Mouse (Mus musculus) retina, postnatal 1 day (tissue): Measurements from ENCODE around the gene Gstm5.
"Not testable (repeated sequence)": the region's sequence is repeated elsewhere in the genome, so short reads cannot be mapped to it uniquely, and the experiment has no call there.

Experiments used
- DNase-seq: peaks from one replicate; pipeline ENCODE4 v3.0.0-alpha.2; 2012

The Gstm5 gene

DNA sequence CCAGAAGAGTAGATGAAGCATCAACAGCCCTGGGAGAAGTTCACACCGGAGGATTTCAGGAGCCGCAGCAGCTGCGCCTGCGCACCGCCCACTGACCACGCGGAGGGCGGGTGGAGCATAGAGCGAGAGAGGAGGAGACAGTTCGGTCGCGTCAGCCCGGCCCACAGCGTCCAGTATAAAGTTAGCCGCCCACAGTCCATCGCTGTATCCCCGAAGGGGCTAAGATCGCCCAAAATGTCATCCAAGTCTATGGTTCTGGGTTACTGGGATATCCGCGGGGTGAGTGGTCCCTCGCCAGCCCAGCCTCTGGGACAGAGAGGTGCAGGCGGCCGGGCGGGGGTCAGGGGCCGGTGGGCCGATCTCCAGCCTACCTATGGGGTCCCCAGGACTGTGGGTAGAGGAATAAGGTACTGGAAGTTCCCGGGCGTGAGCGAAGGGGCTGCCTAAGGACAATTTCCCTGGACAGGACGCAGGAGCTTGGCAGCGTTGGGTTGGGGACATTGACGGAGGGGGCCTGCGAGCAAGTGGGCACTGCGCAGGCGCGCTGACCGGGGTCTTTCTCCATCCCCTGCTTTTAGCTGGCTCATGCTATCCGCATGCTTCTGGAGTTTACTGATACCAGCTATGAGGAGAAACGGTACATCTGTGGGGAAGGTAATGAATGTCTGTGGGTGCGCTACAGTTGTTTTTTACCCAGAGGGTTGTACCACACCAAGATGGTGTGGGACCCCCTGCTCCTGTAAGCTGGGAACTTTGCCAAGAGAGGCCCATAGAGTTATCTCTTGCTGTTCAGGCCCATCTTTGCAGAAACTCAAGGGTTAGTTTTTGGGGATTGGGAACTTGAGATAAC lies at the start of gene Gstm5:
Gstm5 (plus strand) TSS at position 102 of the 850 bp plus-strand sequence.
- DNase-seq: peak; percentile 92

DNA sequence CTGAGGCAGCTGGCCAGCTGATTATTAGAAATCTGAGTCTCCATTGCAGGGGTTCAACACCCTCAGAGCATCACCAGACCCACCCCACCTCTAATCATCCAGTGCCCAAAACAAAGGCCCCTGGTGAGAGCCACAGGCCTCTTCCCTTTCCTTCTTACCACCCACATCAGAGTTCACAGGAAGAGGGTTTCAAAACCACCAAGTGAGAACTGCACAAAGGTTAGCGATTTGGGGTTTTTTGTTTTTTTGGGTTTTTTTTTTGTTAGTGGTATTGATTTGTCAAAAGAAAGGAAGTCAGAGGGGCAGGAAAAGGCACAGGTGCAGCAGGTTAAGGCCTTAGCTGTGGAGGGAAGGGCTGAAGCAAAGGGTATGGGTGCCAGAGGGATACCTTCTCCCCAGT lies 49.4 kb upstream of the Gstm5 start:
- DNase-seq: no peak

GRCm38 (mm10) chr3:107846835-107847234 lies 48.8 kb upstream of the Gstm5 start:
- DNase-seq: no peak

DNA sequence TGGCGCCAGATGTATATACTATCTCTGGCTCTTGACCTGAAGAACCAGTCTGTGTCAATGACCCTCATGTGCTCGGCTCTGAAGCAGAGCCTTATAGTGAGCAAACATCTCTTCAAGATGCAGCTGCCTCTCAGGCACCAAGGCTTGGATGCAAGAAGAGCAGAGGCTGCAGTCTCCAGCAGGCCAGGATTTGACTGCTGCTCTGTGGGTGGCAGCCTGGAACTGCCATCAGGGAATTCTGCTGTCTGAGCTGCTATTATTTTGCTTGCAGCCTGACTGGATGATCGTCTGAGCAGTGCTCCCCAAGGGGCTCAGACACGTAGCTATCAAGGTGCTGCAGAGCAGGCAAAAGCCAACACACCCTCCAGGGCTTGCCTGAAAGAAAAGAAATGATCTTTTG lies 47.5 kb upstream of the Gstm5 start:
- DNase-seq: no peak

- peak; percentile 62 for DNase-seq
These were observed 46.5 kb upstream of the Gstm5 start for GRCm38 (mm10) chr3:107849000-107849692.

- DNase-seq: no peak
These were observed 46.0 kb upstream of the Gstm5 start for GRCm38 (mm10) chr3:107849693-107850031.

DNA sequence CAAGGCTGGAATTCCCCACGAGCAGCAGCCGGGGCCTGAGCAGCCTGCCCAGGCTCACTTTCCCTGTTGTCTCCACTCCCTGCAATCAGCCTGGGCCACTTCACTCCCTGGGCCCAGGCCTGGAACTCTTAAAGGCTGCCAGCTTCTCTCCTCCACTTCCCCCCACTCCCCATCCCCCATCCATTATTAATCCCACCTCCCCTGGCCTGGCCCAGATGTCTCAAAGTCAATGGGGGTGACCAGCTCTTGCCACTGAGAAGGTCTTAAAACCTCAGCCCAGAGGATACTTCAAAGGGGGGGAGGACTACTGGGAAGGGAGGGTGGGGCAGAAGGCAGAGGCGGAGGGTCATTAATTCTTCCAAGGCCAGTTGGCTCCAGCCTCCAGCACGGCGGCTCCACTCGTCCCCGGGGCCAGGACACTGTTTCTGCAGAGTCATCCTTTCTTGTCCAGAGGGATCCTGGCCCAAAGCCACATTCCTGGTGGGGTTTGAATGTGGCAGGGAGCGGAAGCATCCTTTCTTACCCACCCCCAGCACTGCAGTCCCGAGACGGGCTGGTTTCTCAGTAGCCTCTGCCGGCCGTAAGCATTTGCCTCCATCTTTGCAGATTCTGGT lies 45.1 kb upstream of the Gstm5 start:
- peak; percentile 71 for DNase-seq

GRCm38 (mm10) chr3:107852786-107853185 lies 42.8 kb upstream of the Gstm5 start:
- DNase-seq: no peak

- DNase-seq: no peak
These were observed 42.1 kb upstream of the Gstm5 start for GRCm38 (mm10) chr3:107853232-107854181.

GRCm38 (mm10) chr3:107855368-107855767 lies 40.3 kb upstream of the Gstm5 start:
- no peak for DNase-seq

GRCm38 (mm10) chr3:107857646-107858045 lies 38.0 kb upstream of the Gstm5 start:
- no peak for DNase-seq

GRCm38 (mm10) chr3:107861483-107861882 lies 34.1 kb upstream of the Gstm5 start:
- not testable (repeated sequence) for DNase-seq

GRCm38 (mm10) chr3:107862471-107862870 lies 33.1 kb upstream of the Gstm5 start:
- no peak for DNase-seq

DNA sequence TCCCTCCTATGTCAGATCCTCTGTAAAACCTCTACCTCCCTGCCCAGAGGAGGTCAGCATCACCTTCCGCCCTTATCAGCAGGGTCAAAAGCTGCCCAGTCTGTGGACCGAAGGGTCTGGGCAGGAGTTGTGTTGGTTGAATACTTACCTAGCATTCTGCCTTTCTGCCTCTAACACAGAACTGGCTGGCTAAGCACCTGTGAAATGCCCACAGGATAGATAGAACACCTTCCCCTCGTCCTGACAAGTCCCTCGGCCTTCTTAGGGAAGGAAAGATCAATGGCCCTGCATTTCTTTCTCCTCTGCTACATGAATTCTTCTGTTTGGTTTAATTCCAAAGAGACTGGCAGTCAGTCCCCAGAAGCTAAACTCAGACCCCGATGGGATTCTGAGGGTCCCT lies 32.1 kb upstream of the Gstm5 start:
- no peak for DNase-seq

DNA sequence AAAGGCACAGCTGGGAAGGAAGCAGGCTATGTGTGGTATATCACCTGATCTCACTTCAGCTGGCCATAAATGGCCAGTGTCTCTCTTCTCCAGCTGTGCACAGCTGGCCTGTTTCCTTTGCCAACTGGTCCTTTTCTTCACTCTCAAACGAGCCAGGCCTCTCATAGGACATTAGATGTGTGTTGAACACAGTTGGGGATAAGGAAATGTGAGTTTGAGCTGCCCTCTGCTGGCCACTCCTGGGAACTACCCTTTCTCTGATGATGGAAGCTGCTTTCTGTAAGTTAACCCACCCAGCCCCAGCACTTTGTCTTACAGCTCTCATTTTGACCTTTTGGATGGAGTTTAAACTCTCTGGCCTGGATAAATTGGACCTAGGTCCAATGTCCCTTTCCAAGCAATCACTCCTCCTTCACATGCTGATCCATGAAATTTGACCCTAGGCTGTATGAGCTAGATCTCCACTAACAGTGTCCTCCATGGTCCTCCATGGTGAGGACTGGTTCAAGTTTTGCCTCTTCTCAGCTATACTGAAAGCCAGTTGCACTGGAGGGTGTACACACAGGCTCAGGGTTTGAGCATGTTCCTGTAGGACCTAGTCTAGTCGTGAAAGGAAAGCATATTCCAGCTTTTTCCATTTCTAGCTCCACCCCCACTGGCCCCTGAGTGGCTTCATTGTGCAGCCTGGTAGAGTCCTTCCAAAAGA lies 31.6 kb upstream of the Gstm5 start:
- peak; percentile 92 for DNase-seq

DNA sequence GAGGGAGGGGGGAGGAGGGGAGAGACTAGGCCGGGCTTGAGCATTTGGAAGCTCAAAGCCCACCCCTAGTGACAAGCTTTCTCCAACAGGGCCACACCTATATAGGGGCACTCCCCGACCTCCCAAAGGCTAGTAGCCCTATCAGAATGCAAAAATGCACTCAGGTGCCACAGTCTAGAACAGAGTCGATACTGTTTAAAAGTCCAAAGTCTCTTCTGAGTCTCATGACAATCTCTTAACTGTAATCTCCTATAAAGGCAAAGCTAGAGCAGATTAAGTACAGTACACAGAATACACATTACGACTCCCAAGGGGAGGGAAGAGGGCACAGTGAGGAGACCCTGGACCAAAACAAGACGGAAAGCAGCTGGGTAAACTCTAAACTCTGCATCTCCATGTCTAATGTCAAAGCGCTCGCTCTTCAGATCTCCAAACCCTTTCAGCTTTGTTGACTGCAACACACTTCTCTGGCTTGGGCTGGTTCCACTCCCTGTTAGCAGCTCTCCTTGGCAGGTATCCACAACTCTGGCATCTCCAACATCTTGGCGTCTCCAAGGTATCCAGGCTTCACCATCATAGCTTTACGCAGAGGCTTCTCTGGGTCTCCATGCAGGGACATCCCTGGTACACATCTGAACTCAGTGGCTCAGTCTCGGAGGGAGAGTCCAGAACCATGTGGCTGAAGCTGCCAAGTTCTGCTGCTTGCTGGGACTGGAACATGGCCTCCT lies 30.1 kb upstream of the Gstm5 start:
- DNase-seq: no peak

GRCm38 (mm10) chr3:107867086-107867485 lies 28.5 kb upstream of the Gstm5 start:
- DNase-seq: peak; percentile 94

DNA sequence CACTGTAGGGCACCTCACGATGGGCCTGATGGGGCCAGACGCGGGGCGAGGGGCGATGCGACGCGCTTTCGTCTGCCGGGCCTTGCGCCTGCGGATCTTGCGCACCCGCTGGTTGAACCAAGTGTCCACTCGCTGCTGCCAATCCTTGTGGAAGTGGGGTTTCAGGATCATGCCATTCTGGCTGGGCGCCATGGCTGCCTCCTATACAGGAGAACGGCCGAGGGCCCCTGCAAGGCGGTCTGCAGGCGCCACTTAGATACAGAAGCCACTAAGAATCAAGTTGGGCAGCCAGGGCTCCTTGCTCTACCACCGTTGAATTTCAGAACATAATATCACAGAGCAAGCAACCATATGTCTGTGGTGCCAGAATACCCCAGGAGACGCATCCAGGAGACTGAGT lies 27.2 kb upstream of the Gstm5 start:
- peak; percentile 39 for DNase-seq

DNA sequence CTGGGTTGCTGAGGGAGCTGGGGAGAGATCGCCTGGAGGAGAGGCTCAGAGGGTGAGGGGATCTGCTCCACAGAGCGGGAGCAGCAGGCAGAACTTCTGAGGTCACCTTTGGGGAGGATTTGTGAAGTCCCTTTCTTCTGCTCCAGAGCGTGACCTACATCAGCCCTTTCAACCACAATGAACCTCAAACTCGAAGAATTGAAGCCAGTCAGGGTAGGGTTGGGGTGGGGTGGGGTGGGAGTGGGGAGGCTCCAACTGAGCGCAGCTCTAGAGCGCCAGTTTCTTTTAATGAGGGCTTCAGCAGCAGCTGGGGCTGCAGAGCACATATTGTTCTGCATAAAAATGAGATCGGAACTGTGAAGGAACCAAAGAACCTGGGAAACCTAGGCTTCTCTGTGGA lies 26.5 kb upstream of the Gstm5 start:
- peak; percentile 94 for DNase-seq

- no peak for DNase-seq
These were observed 25.7 kb upstream of the Gstm5 start for GRCm38 (mm10) chr3:107869925-107870324.
